Mouse (Mus musculus): ENCODE data around the gene Pml. TPM values are rescaled to one million over a fixed set of nuclear protein-coding genes. Genes with fewer than 3 reads are reported as not detected.

Gene Pml
- polyA plus RNA-seq, 1 experiment from 2014 or later, result 26.7 TPM

DNA sequence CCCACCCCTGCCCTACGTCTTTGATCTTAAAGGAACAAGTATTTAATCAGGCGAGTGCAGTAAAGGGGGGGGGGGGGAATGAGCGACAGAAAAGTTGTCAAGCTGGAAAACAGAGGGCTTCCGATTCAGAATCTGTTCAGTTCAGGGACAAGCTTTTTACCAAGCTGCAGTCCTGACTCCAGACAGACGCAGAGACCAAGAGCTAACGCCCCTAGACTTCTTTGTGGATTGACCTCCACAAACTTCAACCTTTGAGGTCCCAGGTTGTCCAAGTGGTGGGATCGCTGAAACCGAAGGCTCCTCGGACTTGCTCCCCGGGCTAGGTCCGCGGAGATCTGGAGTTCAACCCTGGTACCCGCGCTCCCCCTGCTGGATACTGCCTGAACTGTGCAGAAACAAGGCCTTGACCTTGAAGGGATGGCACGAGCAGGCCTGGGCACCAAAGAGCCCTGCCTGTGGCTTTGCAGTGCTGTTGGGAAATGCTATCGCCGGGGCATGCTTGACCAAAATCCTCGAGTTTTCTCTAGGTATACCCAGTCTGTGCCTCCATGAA, 45.1 kb downstream of the Pml start:
- no peaks in the 10 kb centered on the region for H3K36me3 ChIP-seq (ENCODE audit: insufficient read depth, low read length)
- peak overlapping the region; percentile 50 for H3K4me2 ChIP-seq (replicated peaks; ENCODE audit: low read depth, low read length)
- H3K27ac ChIP-seq (ENCODE audit: low read length), result no peak overlapping the region
- WGBS, result 2% methylated on average over 18 of the region's 18 CpGs
- H3K9ac ChIP-seq (replicated peaks; ENCODE audit: low read length), result 0 out of 2 replicates have a peak overlapping the region, but pooled peaks have one; percentile 29
- peak overlapping the region; percentile 39 for H3K4me3 ChIP-seq (ENCODE audit: low read length)
- peak; percentile 83 for ATAC-seq (ENCODE audit: low FRiP score, low TSS enrichment)
- H3K4me1 ChIP-seq (ENCODE audit: insufficient read depth, low read length), result peaks cover 17% of the 10 kb centered on the region
- no peaks in the 10 kb centered on the region for H3K9me3 ChIP-seq (ENCODE audit: low read length)
- H3K27me3 ChIP-seq (ENCODE audit: insufficient read depth, low read length), result peaks cover 43% of the 10 kb centered on the region

DNA sequence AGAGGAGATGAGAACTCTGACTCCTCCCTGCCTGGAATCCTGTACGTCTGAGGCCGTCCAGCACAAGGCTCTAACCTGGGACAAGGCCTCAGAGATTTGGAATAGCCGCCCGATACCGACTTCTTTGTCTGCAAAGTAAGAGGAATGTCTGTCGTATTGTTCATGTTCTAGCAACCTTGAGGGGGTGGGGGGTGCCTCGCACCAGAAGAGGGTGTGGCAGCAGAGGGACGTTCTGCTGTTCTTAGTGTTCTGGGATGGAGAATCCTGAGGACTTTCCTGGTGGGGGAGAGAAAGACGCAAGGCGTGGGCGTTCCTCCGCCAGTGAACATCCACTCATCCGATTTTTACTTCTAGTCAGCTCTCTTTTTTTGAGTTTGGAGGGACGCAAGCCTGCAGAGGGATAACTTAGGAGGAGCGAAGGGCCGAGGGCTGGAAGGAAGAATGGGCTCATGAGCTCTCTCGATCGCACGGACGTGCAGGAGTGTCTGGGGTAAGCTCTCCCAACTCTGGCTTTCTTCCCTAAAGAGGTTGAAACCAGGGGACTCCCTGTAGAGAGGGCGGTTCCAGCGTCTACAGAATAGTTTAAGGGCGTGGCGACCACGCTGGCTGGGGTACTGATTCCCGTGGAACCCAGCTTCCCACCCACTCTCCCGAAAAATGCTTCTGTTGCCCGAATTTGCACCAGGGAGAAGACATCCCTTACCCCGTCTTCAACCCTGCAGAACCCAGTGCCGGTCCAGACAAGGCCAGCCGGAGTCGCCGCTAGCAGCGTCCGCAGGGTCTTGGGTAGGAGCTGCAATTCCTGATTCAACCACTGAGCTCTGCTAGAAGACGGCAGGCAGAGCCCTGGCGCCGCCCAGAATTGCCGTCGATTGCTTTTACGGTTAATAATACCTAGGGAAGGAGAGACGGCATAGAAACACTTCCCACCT, 45.8 kb downstream of the Pml start, which contains the start of the genes Islr and Islr2:
Gene Islr, minus strand, starts transcription at position 791 of the 932 bp plus-strand sequence.
Gene Islr2, minus strand, starts transcription at position 804 of the 932 bp plus-strand sequence.
- Histone ChIP-seq H3K9me3 (ENCODE audit: low read length) (no peaks in the 10 kb centered on the region), H3K27ac (ENCODE audit: low read length) (no peak within 1 kb of the TSS), H3K4me3 (ENCODE audit: low read length) (peak within 1 kb of the TSS; percentile 39), H3K36me3 (ENCODE audit: insufficient read depth, low read length) (no peaks in the 10 kb centered on the region), H3K4me2 (replicated peaks; ENCODE audit: low read depth, low read length) (peak within 1 kb of the TSS; percentile 50), H3K27me3 (ENCODE audit: insufficient read depth, low read length) (peaks cover 50% of the 10 kb centered on the region), H3K9ac (replicated peaks; ENCODE audit: low read length) (peak within 1 kb of the TSS; percentile 29; the same call in 1 of the 2 replicates), H3K4me1 (ENCODE audit: insufficient read depth, low read length) (peaks cover 25% of the 10 kb centered on the region)
- WGBS, result 2% methylated on average over 42 of the region's 42 CpGs
- ATAC-seq (ENCODE audit: low FRiP score, low TSS enrichment), result peak; percentile 74

GRCm38 (mm10) chr9:58202676-58203453, 46.7 kb downstream of the Pml start:
- Histone ChIP-seq H3K27me3 (ENCODE audit: insufficient read depth, low read length) (peaks cover 60% of the 10 kb centered on the region), H3K4me1 (ENCODE audit: insufficient read depth, low read length) (peaks cover 34% of the 10 kb centered on the region), H3K36me3 (ENCODE audit: insufficient read depth, low read length) (no peaks in the 10 kb centered on the region), H3K27ac (ENCODE audit: low read length) (no peak overlapping the region), H3K4me3 (ENCODE audit: low read length) (no peak overlapping the region), H3K4me2 (replicated peaks; ENCODE audit: low read depth, low read length) (no peak overlapping the region), H3K9ac (replicated peaks; ENCODE audit: low read length) (no peak overlapping the region), H3K9me3 (ENCODE audit: low read length) (no peaks in the 10 kb centered on the region)
- WGBS, result 10% methylated on average over 14 of the region's 14 CpGs
- ATAC-seq (ENCODE audit: low FRiP score, low TSS enrichment), result no peak

- H3K36me3 ChIP-seq (ENCODE audit: insufficient read depth, low read length), result no peaks in the 10 kb centered on the region
- under 1% methylated on average over 37 of the region's 37 CpGs for WGBS
- peaks cover 68% of the 10 kb centered on the region for H3K27me3 ChIP-seq (ENCODE audit: insufficient read depth, low read length)
- H3K27ac ChIP-seq (ENCODE audit: low read length), result no peak overlapping the region
- H3K9me3 ChIP-seq (ENCODE audit: low read length), result no peaks in the 10 kb centered on the region
- H3K4me3 ChIP-seq (ENCODE audit: low read length), result peak overlapping the region; percentile 13; the same call in 1 of the 2 replicates
- H3K9ac ChIP-seq (replicated peaks; ENCODE audit: low read length), result no peak overlapping the region
- peaks cover 41% of the 10 kb centered on the region for H3K4me1 ChIP-seq (ENCODE audit: insufficient read depth, low read length)
- H3K4me2 ChIP-seq (replicated peaks; ENCODE audit: low read depth, low read length), result peak overlapping the region; percentile 17; the same call in 1 of the 2 replicates
- no peak for ATAC-seq (ENCODE audit: low FRiP score, low TSS enrichment)
Observed at GRCm38 (mm10) chr9:58201861-58202549, 47.6 kb downstream of the Pml start.

- Histone ChIP-seq H3K4me1 (ENCODE audit: insufficient read depth, low read length) (peaks cover 48% of the 10 kb centered on the region), H3K27ac (ENCODE audit: low read length) (no peak overlapping the region), H3K9me3 (ENCODE audit: low read length) (no peaks in the 10 kb centered on the region), H3K4me2 (replicated peaks; ENCODE audit: low read depth, low read length) (peak overlapping the region; percentile 17; the same call in 1 of the 2 replicates), H3K27me3 (ENCODE audit: insufficient read depth, low read length) (peaks cover 76% of the 10 kb centered on the region), H3K9ac (replicated peaks; ENCODE audit: low read length) (no peak overlapping the region), H3K36me3 (ENCODE audit: insufficient read depth, low read length) (no peaks in the 10 kb centered on the region), H3K4me3 (ENCODE audit: low read length) (peak overlapping the region; percentile 13; the same call in 1 of the 2 replicates)
- ATAC-seq (ENCODE audit: low FRiP score, low TSS enrichment), result no peak
- 2% methylated on average over 24 of the region's 24 CpGs for WGBS
Observed at GRCm38 (mm10) chr9:58201091-58201842, 48.3 kb downstream of the Pml start.

DNA sequence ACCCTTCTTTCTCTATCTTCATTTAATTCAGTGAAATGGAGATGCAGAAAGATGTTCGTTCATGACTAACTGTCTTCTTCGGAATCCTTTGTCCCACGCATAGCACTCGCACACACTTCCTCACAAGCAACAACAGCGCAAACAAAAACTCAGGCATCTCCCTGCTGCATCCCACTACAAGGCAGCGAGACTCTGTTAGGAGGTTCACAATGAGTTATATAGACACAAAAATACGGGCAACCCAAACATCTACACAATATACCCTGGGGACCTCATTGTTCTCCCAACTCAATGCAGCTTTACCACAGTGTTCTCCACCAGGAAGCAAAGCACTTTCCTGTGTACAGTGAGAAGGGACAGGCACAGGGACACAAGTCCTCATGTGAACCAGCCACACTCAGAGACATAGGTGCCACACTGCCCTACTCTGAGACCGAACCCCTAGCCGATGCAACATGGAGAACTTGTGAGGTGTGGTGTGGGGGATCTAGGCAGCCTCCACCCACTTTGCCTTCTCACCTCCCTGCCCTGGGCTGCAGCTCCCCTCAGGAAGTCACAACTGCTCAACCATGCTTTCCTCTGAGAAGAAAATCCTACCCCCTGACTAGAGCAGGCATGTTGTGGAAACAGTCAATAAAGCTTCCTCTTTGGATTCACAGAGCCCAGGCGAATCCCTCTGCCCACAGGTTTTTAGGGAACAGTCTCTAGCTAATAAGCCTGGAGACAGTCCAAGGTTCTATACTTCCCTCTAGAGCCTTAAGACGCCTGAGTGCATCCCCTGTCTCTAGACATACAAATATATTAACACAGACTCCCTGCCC, 49.1 kb downstream of the Pml start:
- 15% methylated on average over 11 of the region's 11 CpGs for WGBS
- Histone ChIP-seq H3K4me2 (replicated peaks; ENCODE audit: low read depth, low read length) (no peak overlapping the region), H3K9me3 (ENCODE audit: low read length) (no peaks in the 10 kb centered on the region), H3K27ac (ENCODE audit: low read length) (no peak overlapping the region), H3K36me3 (ENCODE audit: insufficient read depth, low read length) (no peaks in the 10 kb centered on the region), H3K4me3 (ENCODE audit: low read length) (no peak overlapping the region), H3K27me3 (ENCODE audit: insufficient read depth, low read length) (peaks cover 83% of the 10 kb centered on the region), H3K4me1 (ENCODE audit: insufficient read depth, low read length) (peaks cover 50% of the 10 kb centered on the region), H3K9ac (replicated peaks; ENCODE audit: low read length) (no peak overlapping the region)
- no peak for ATAC-seq (ENCODE audit: low FRiP score, low TSS enrichment)

DNA sequence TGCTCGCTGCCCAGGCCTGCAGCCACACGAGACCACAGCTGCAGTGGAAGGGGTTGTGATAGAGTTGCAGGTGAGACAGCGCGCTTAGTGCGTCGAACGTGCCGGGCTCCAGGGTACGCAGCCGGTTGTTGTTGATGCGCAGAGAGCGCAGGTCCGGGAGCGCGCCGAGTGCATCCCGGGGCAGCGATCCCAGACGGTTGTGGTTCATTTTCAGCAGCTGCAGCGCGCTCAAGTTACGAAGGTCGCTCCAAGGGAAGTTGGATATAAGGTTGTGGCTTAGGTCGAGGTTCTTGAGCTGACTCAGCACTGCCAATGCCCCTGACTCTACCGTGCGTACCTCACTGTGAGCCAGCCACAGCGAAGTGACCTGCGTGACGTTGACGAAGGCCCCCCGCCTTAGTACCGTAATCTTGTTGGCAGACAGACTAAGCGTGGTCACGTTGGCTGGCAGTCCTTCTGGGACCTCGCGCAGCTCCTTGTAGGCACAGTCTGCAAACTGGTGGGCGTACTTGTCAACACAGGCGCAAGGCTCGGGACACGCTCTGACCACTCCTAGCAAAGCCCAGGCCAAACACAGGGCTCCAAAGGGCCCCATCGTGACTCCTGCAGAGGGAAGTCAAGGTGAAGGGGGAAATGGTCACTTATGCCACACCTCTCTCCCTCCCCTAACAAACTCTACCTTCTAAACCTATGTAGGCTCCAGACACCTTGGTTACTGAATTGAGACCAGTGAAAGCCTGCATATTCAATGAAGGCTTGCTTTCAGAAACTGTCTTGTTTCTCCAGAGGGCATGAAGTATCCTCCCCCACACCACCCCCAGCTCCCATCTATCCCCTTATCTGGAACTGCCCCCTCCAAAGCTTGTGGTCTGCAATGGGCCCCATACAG, 50.0 kb downstream of the Pml start:
- peak overlapping the region; percentile 30 for H3K4me3 ChIP-seq (ENCODE audit: low read length)
- H3K4me2 ChIP-seq (replicated peaks; ENCODE audit: low read depth, low read length), result peak overlapping the region; percentile 50
- H3K4me1 ChIP-seq (ENCODE audit: insufficient read depth, low read length), result peaks cover 50% of the 10 kb centered on the region
- no peaks in the 10 kb centered on the region for H3K36me3 ChIP-seq (ENCODE audit: insufficient read depth, low read length)
- peaks cover 92% of the 10 kb centered on the region for H3K27me3 ChIP-seq (ENCODE audit: insufficient read depth, low read length)
- no peaks in the 10 kb centered on the region for H3K9me3 ChIP-seq (ENCODE audit: low read length)
- no peak overlapping the region for H3K27ac ChIP-seq (ENCODE audit: low read length)
- no peak for ATAC-seq (ENCODE audit: low FRiP score, low TSS enrichment)
- WGBS, result 2% methylated on average over 41 of the region's 41 CpGs
- H3K9ac ChIP-seq (replicated peaks; ENCODE audit: low read length), result no peak overlapping the region
